ENCODE assay signal across 28 mouse cellular contexts in genomic region chr15:102521480-102521879, GRCm38 (mm10). TPM values are rescaled to one million over a fixed set of nuclear protein-coding genes. Genes with fewer than 3 reads are reported as not detected.
DNase-seq lines count a peak whose midpoint lies in the region; ATAC-seq and TF ChIP-seq lines count a peak whose summit lies in the region.
"Had no signal": no experiment of that assay in that cellular context is flagged by ENCODE, and none has a peak within 500 bp of the region (broad histone marks: within the 10 kb centered on the region; RNA-seq: fewer than 3 reads in every experiment).

No protein-coding gene starts in this region.

- 0 out of 2 replicates have a peak overlapping the region, but pooled peaks have one; percentile 19 for H3K27ac ChIP-seq in forebrain, embryonic 12.5 days
- H3K27ac ChIP-seq in forebrain, embryonic 13.5 days: no peak overlapping the region
- peak overlapping the region; percentile 39; the same call in 1 of the 2 replicates for H3K27ac ChIP-seq in liver, embryonic 12.5 days
- H3K27ac ChIP-seq in MEL (ENCODE audit: control insufficient read depth, low read depth, low read length): peak overlapping the region; percentile 95; the same call in 1 of the 2 replicates
- H3K27ac ChIP-seq: embryonic facial prominence, embryonic 15.5 days; forebrain, embryonic 10.5 days; heart, adult 2 months; hindbrain, embryonic 12.5 days had no signal

- H3K4me1 ChIP-seq in forebrain, embryonic 12.5 days: peaks cover 21% of the 10 kb centered on the region
- H3K4me1 ChIP-seq in forebrain, embryonic 13.5 days: peaks cover 12% of the 10 kb centered on the region
- peaks cover 39% of the 10 kb centered on the region for H3K4me1 ChIP-seq in liver, embryonic 12.5 days
- H3K4me1 ChIP-seq in MEL (ENCODE audit: control insufficient read depth in 1 of 2, insufficient read depth in 2 of 2, low read length in 2 of 2): peaks cover 5 to 12% of the 10 kb centered on the region in 2 experiments; a peak in 3 of 4 replicates

- H3K4me3 ChIP-seq in forebrain, embryonic 12.5 days (replicated peaks): no peak overlapping the region
- H3K4me3 ChIP-seq in forebrain, embryonic 13.5 days: no peak overlapping the region
- no peak overlapping the region for H3K4me3 ChIP-seq in liver, embryonic 12.5 days
- no peak overlapping the region for H3K4me3 ChIP-seq in MEL (ENCODE audit: control insufficient read depth in 1 of 2, insufficient read depth in 1 of 2, low read depth in 2 of 2, low read length in 2 of 2)
- H3K4me3 ChIP-seq: embryonic facial prominence, embryonic 15.5 days; erythroblast, embryonic 14.5 days; forebrain, embryonic 10.5 days; heart, adult 2 months; hindbrain, embryonic 12.5 days had no signal

- DNase-seq in cerebellum, adult 11-12 months: peak; percentile 44
- DNase-seq in cerebellum, adult 11 months: no peak
- DNase-seq in liver: no peak
- no peak for DNase-seq in MEL (ENCODE audit: low read depth, low spot score)
- DNase-seq: adrenal gland, postnatal 10 days; B cell, adult 2 months; embryo, embryonic 11 days; gastrocnemius, postnatal 10 days; heart, adult 2 months; heart, postnatal 4 days; kidney, adult 18-20 months had no signal

- no peak for ATAC-seq in forebrain, embryonic 12.5 days (ENCODE audit: low FRiP score)
- ATAC-seq in forebrain, embryonic 13.5 days: no peak
- ATAC-seq in liver, embryonic 12.5 days: no peak
- ATAC-seq: CD4-positive, CD25-positive, alpha-beta regulatory T cell, adult 4 months; forebrain, embryonic 16.5 days; hindbrain, embryonic 16.5 days; inflammation-experienced regulatory T-cells, adult 6 months had no signal

- H3K36me3 ChIP-seq in forebrain, embryonic 12.5 days (replicated peaks): peaks cover 37% of the 10 kb centered on the region
- H3K36me3 ChIP-seq in forebrain, embryonic 13.5 days (ENCODE audit: poor library complexity, severe bottlenecking): peaks cover 35% of the 10 kb centered on the region
- peaks cover 40% of the 10 kb centered on the region for H3K36me3 ChIP-seq in liver, embryonic 12.5 days
- peaks cover 0 to 16% of the 10 kb centered on the region in 2 experiments; a peak in 2 of 4 replicates for H3K36me3 ChIP-seq in MEL (ENCODE audit: control insufficient read depth in 1 of 2, insufficient read depth in 2 of 2, low read length in 2 of 2)

- no peak for TF ChIP-seq POLR2A in MEL (IDR thresholded peaks at IDR 0.05; ENCODE audit: control insufficient read depth in 1 of 2, insufficient read depth in 1 of 2, low read depth in 1 of 2, low read length in 2 of 2, poor library complexity in 1 of 2)

- no peaks in the 10 kb centered on the region for H3K27me3 ChIP-seq in forebrain, embryonic 12.5 days
- H3K27me3 ChIP-seq in forebrain, embryonic 13.5 days: no peaks in the 10 kb centered on the region
- no peaks in the 10 kb centered on the region for H3K27me3 ChIP-seq in liver, embryonic 12.5 days (replicated peaks)
- H3K27me3 ChIP-seq in MEL (ENCODE audit: control insufficient read depth in 1 of 2, insufficient read depth in 2 of 2, low read length in 2 of 2): no peaks in the 10 kb centered on the region
- H3K27me3 ChIP-seq: embryonic facial prominence, embryonic 15.5 days; hindbrain, embryonic 12.5 days had no signal

- H3K4me2 ChIP-seq in forebrain, embryonic 12.5 days: no peak overlapping the region
- no peak overlapping the region for H3K4me2 ChIP-seq in forebrain, embryonic 13.5 days
- H3K4me2 ChIP-seq in liver, embryonic 12.5 days: no peak overlapping the region
- H3K4me2 ChIP-seq: embryonic facial prominence, embryonic 15.5 days; heart, embryonic 11.5 days; hindbrain, embryonic 12.5 days had no signal

- H3K79me2 ChIP-seq in MEL (ENCODE audit: control insufficient read depth, insufficient read depth, low read length, poor library complexity): peaks cover 17% of the 10 kb centered on the region

- no peak for TF ChIP-seq RAD21 in MEL (IDR thresholded peaks at IDR 0.05; ENCODE audit: low read depth, low read length)

- TF ChIP-seq CTCF in MEL (IDR thresholded peaks at IDR 0.05 in 2 of 3, conservative IDR thresholded peaks at IDR 0.05 in 1 of 3; ENCODE audit: control insufficient read depth in 1 of 3, insufficient read depth in 1 of 3, low read depth in 2 of 3, low read length in 3 of 3, poor library complexity in 1 of 3, severe bottlenecking in 1 of 3): no peak

- WGBS in forebrain, embryonic 12.5 days: 78% methylated on average over 4 of the region's 4 CpGs
- WGBS in forebrain, embryonic 13.5 days: 77% methylated on average over 4 of the region's 4 CpGs
- 58% methylated on average over 4 of the region's 4 CpGs for WGBS in liver, embryonic 12.5 days (ENCODE audit: insufficient replicate concordance)

- TF ChIP-seq EP300 in MEL (IDR thresholded peaks at IDR 0.05; ENCODE audit: low read depth in 1 of 2, low read length in 2 of 2): no peak

- H3K9ac ChIP-seq in forebrain, embryonic 12.5 days: no peak overlapping the region
- no peak overlapping the region for H3K9ac ChIP-seq in forebrain, embryonic 13.5 days
- H3K9ac ChIP-seq in liver, embryonic 12.5 days: no peak overlapping the region
- H3K9ac ChIP-seq in MEL (ENCODE audit: control insufficient read depth, low read depth, low read length, poor library complexity, severe bottlenecking): no peak overlapping the region
- H3K9ac ChIP-seq: embryonic facial prominence, embryonic 15.5 days; hindbrain, embryonic 12.5 days had no signal

- no peaks in the 10 kb centered on the region for H3K9me3 ChIP-seq in forebrain, embryonic 12.5 days
- no peaks in the 10 kb centered on the region for H3K9me3 ChIP-seq in forebrain, embryonic 13.5 days (replicated peaks)
- no peaks in the 10 kb centered on the region for H3K9me3 ChIP-seq in liver, embryonic 12.5 days (replicated peaks)
- no peaks in the 10 kb centered on the region for H3K9me3 ChIP-seq in MEL (replicated peaks; ENCODE audit: insufficient read depth, low read length)
- H3K9me3 ChIP-seq: embryonic facial prominence, embryonic 15.5 days; forebrain, embryonic 10.5 days; G1E; hindbrain, embryonic 12.5 days had no signal

TF ChIP-seq in MEL, 35 proteins besides CTCF, POLR2A, EP300 and RAD21:
- no peak for TF ChIP-seq CHD1 (IDR thresholded peaks at IDR 0.05; ENCODE audit: low read depth, low read length)
- TF ChIP-seq POLR2AphosphoS5 (IDR thresholded peaks at IDR 0.05; ENCODE audit: borderline replicate concordance, low read depth, low read length): no peak
- TF ChIP-seq USF2 (IDR thresholded peaks at IDR 0.05; ENCODE audit: borderline replicate concordance in 1 of 2, insufficient read depth in 1 of 2, low read depth in 1 of 2, low read length in 2 of 2): no peak
- TF ChIP-seq ZNF384 (IDR thresholded peaks at IDR 0.05; ENCODE audit: low read depth, low read length): no peak
- TF ChIP-seq MAZ (IDR thresholded peaks at IDR 0.05; ENCODE audit: low read depth, low read length): no peak
- no peak for TF ChIP-seq ZMIZ1 (IDR thresholded peaks at IDR 0.05; ENCODE audit: low read depth, low read length)
- TF ChIP-seq ZC3H11A (IDR thresholded peaks at IDR 0.05; ENCODE audit: low read depth, low read length): no peak
- TF ChIP-seq MAFK (IDR thresholded peaks at IDR 0.05; ENCODE audit: borderline replicate concordance, low read depth, low read length): no peak
- TF ChIP-seq POLR2AphosphoS2 (IDR thresholded peaks at IDR 0.05; ENCODE audit: low read length): no peak
TF ChIP-seq in MEL: peak in this region for 0.

RNA-seq across cellular contexts. Expression of gene Npff, which starts 3.3 kb away (rescaled TPM):
- 2.7 and 2.9 TPM in 2 replicates for polyA plus RNA-seq in forebrain, embryonic 12.5 days (2016; fragmentation: Nextera tagmentation; extraction: Ambion mirVana)
- polyA plus RNA-seq in forebrain, embryonic 13.5 days (2015; fragmentation: Nextera tagmentation; extraction: Ambion mirVana): 1.6 and 3.9 TPM in 2 replicates
- 1.0 TPM in 2 replicates for polyA plus RNA-seq in liver, embryonic 12.5 days (2016; fragmentation: Nextera tagmentation; extraction: Ambion mirVana)
- total RNA-seq in MEL (2012; rRNA removed): 0.85 and 1.8 TPM in 2 replicates
- 1 to 10 TPM in 1 of 2 experiments, not detected in 1; 5.5 TPM for polyA plus RNA-seq in MEL (2012; ENCODE audit: insufficient read depth in 1 of 2, insufficient read length in 2 of 2, low read depth in 1 of 2, low replicate concordance in 2 of 2, missing spikeins in 1 of 2)

RNA-seq across cellular contexts. Expression of gene Tarbp2, which starts 3.5 kb away (rescaled TPM):
- polyA plus RNA-seq in forebrain, embryonic 12.5 days (2016; fragmentation: Nextera tagmentation; extraction: Ambion mirVana): 91.9 and 93.5 TPM in 2 replicates
- polyA plus RNA-seq in forebrain, embryonic 13.5 days (2015; fragmentation: Nextera tagmentation; extraction: Ambion mirVana): 87.7 and 103 TPM in 2 replicates
- 63.5 and 66.7 TPM in 2 replicates for polyA plus RNA-seq in liver, embryonic 12.5 days (2016; fragmentation: Nextera tagmentation; extraction: Ambion mirVana)
- total RNA-seq in MEL (2012; rRNA removed): 135 and 155 TPM in 2 replicates
- polyA plus RNA-seq in MEL (2012; ENCODE audit: insufficient read depth in 1 of 2, insufficient read length in 2 of 2, low read depth in 1 of 2, low replicate concordance in 2 of 2, missing spikeins in 1 of 2): 100 to 1,000 TPM in 1 of 2 experiments, not detected in 1; 182 TPM

RNA-seq across cellular contexts. Expression of gene Map3k12, which starts 4.6 kb away (rescaled TPM):
- 39.4 and 40.1 TPM in 2 replicates for polyA plus RNA-seq in forebrain, embryonic 12.5 days (2016; fragmentation: Nextera tagmentation; extraction: Ambion mirVana)
- polyA plus RNA-seq in forebrain, embryonic 13.5 days (2015; fragmentation: Nextera tagmentation; extraction: Ambion mirVana): 37.6 and 40.4 TPM in 2 replicates
- polyA plus RNA-seq in liver, embryonic 12.5 days (2016; fragmentation: Nextera tagmentation; extraction: Ambion mirVana): 4.2 and 4.5 TPM in 2 replicates
- total RNA-seq in MEL (2012; rRNA removed): 1.7 and 2.0 TPM in 2 replicates
- 1 to 10 TPM in 1 of 2 experiments, not detected in 1; 2.8 TPM for polyA plus RNA-seq in MEL (2012; ENCODE audit: insufficient read depth in 1 of 2, insufficient read length in 2 of 2, low read depth in 1 of 2, low replicate concordance in 2 of 2, missing spikeins in 1 of 2)

RNA-seq across cellular contexts. Expression of gene Gm10337, which starts 18.0 kb away (rescaled TPM):
- polyA plus RNA-seq in forebrain, embryonic 12.5 days (2016; fragmentation: Nextera tagmentation; extraction: Ambion mirVana): 3.9 and 7.9 TPM in 2 replicates
- 6.6 and 13.4 TPM in 2 replicates for polyA plus RNA-seq in forebrain, embryonic 13.5 days (2015; fragmentation: Nextera tagmentation; extraction: Ambion mirVana)
- not detected in 2 replicates for polyA plus RNA-seq in liver, embryonic 12.5 days (2016; fragmentation: Nextera tagmentation; extraction: Ambion mirVana)
- not detected in 2 replicates for total RNA-seq in MEL (2012; rRNA removed)
- polyA plus RNA-seq in MEL (2012; ENCODE audit: insufficient read depth in 1 of 2, insufficient read length in 2 of 2, low read depth in 1 of 2, low replicate concordance in 2 of 2, missing spikeins in 1 of 2): not detected
- total RNA-seq: common myeloid progenitor, adult 5-6 weeks; G1E; gastrocnemius, postnatal 10 days; heart, adult 2 months had no signal
- polyA plus RNA-seq: brain, embryonic 14.5 days; CD4-positive, CD25-positive, alpha-beta regulatory T cell, adult 4 months; embryonic facial prominence, embryonic 11.5 days; erythroblast, embryonic 14.5 days; forebrain, embryonic 10.5 days; frontal cortex, adult 2 months; G1E; heart, adult 2 months; inflammation-experienced regulatory T-cells, adult 6 months had no signal

RNA-seq across cellular contexts. Expression of gene Pcbp2, which starts 51.1 kb away (rescaled TPM):
- 191 and 192 TPM in 2 replicates for polyA plus RNA-seq in forebrain, embryonic 12.5 days (2016; fragmentation: Nextera tagmentation; extraction: Ambion mirVana)
- 198 and 212 TPM in 2 replicates for polyA plus RNA-seq in forebrain, embryonic 13.5 days (2015; fragmentation: Nextera tagmentation; extraction: Ambion mirVana)
- 101 and 104 TPM in 2 replicates for polyA plus RNA-seq in liver, embryonic 12.5 days (2016; fragmentation: Nextera tagmentation; extraction: Ambion mirVana)
- 359 and 427 TPM in 2 replicates for total RNA-seq in MEL (2012; rRNA removed)
- polyA plus RNA-seq in MEL (2012; ENCODE audit: insufficient read depth in 1 of 2, insufficient read length in 2 of 2, low read depth in 1 of 2, low replicate concordance in 2 of 2, missing spikeins in 1 of 2): 1,000 to 10,000 TPM in 1 of 2 experiments, 100 to 1,000 TPM in 1; 977 to 2,091 TPM
